Mouse (Mus musculus) urinary bladder, adult 18-20 months (tissue): Measurements from ENCODE around the gene Atp11a.

Experiments
- DNase-seq, 2 experiments: peaks; one replicate each; pipeline ENCODE4 v3.0.0; 2022; ENCODE audit warnings: low spot score in 2 of 2, mixed read lengths in 2 of 2

Atp11a gene

GRCm38 (mm10) chr8:12772319-12772718 lies 15.5 kb downstream of the Atp11a start:
- no peak for DNase-seq

DNA sequence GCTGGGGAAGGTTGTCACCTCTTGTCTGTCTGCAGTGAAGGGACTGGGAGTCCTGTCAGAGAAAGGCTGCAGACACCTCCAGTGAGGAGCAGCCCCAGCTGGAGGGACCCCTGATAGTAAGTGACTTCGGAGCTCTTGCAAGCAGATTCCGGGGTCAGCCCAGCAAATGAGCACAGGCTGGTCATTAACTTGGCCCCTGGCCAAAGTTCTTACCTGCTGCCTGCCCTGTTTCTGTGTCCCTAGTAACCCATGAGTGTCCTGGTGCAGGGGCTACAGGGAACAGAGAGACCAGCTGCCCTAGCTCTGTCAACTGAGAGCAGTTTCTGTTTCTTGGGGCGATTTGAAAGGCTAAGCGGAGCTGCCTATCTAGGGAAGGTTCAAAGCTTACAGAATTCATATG lies 17.1 kb downstream of the Atp11a start:
- no peak for DNase-seq

DNA sequence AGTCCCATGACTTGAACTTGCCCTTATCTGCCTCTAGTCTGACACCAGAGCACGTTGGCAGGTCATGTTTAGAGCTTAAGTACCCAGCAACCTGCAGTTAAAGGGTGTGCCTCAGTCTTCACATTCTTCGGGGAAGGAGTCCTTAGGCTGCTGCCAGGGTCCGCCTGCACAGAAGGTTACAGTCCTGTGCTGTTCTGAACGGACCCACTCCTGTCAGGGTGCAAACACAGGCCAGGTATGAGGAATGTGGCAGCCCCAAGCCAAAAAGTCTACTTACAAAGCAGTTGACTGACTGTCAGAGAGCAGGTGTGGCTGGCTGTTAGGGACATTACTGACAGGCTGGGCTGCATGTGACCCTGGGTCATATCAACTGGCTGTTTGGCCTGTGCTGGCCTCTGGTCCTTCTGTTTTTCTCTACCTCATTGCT lies 18.1 kb downstream of the Atp11a start:
- DNase-seq, result no peak

- no peak for DNase-seq
Observed at GRCm38 (mm10) chr8:12775302-12775975, 18.6 kb downstream of the Atp11a start.

- DNase-seq, result no peak
Observed at GRCm38 (mm10) chr8:12776166-12776565, 19.4 kb downstream of the Atp11a start.

GRCm38 (mm10) chr8:12777171-12777570 lies 20.4 kb downstream of the Atp11a start:
- DNase-seq, result no peak

GRCm38 (mm10) chr8:12779541-12779940 lies 22.7 kb downstream of the Atp11a start:
- DNase-seq, result peak in 1 of 2 experiments; percentile 76

- no peak for DNase-seq
Observed at GRCm38 (mm10) chr8:12785508-12785907, 28.7 kb downstream of the Atp11a start.

DNA sequence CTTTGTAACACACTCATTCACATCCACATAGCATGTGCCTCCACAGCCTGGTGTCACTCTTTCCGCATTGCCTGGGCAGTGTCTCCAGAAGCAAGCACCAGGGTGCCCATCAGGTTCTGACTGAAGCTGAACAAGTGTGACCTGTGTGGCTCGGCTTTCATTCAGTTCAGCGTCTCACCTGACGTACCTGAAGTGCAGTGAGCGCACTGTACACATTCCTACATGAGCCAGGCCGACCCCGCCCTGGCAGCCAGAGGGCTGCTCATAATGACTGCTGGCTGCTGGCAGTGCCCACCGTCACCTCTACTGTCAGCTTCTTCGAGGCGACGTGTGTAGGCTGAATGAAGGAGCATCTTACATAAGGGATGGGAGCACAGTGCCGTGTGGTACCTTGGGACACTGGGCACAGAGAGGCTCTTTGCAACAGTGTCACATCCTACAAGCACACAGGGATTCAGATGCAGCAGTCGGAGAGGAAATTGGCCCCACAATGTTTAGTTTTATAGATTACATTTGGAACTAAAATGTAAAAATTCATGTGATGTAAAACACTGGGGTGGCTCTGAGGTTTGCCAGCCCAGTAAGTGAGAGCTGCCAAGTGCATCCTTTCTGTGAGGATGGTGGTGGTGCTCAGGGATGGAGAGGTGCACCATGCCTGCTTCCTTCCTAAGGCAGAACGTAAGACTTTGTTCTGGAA lies 29.6 kb downstream of the Atp11a start:
- DNase-seq, result no peak

DNA sequence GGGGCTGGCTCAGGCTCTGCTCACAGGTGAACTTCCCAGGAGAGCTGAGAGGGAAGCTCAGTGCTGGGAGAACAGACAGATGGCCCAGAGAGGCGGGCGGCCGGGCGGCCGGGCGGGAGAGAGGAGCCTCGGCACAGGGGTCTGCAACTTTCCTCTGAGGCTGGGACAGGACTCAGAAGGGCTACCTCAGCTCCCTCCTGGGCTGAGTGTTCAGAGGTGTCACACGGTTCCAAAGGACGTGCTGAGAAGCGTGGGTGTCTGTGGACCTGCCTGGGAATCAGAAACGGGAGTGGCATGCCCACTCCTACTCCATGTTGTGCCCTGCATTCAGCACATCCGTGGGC lies 30.1 kb downstream of the Atp11a start:
- DNase-seq, result no peak

DNA sequence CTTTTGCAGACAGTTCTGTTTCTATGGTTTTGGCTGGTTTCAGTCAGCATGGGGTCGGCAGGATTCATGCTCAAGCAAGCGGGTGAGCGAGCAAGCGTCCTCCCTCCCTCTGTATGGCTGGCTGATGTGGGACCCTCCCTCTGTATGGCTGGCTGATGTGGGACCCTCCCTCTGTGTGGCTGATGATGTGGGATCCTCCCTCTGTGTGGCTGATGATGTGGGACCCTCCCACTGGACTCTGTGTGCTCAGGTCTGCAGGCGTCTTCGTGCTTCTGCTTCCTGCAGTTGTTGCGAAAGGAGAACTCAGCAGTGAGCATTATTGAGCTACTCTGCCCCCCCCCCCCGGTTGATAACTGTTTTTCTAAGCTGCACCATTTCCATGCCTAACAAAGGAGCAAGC lies 30.6 kb downstream of the Atp11a start:
- DNase-seq, result no peak

GRCm38 (mm10) chr8:12788695-12789094 lies 31.9 kb downstream of the Atp11a start:
- DNase-seq, result no peak

- no peak for DNase-seq
Observed at GRCm38 (mm10) chr8:12795011-12795671, 38.3 kb downstream of the Atp11a start.

GRCm38 (mm10) chr8:12799099-12799498 lies 42.3 kb downstream of the Atp11a start:
- no peak for DNase-seq

DNA sequence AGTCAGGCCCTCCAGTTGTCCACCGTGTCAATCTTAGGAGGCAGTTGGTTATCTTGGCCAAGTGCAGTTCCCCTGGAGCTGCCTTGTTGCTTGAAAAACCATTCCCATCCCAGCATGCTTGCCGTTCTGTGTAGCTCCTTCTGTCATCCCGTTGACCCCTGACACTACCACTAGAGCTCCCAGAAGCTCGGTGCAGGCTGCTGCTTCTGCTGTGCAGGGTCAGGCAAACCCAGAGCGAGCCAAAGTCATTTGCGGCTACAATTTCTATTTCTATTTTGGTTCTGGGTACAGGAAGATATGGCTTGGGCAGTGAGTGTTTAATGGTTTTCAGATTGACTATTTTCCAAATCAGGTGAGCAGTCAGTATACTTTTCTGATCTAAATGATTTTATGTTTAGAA lies 43.0 kb downstream of the Atp11a start:
- DNase-seq, result no peak

GRCm38 (mm10) chr8:12800246-12800645 lies 43.4 kb downstream of the Atp11a start:
- no peak for DNase-seq

DNA sequence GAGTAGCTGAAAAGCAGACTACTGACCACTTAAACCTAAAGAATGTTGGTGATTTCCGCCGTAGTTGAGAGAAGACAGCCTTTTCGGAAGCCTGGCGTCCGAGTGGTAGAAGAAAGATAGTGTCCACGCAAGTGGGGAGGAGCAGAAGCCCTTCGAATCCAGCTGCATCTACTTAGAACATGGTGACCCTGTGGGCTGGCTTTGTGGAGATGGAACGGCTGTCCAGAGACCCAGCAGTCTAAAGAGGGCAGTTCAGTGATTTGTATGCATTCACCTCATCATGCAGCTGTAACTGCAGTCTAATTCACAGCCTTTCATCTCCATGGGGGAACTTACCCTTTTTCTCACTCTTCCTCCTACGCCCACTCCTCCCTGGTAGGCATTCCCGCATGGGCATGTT lies 44.8 kb downstream of the Atp11a start:
- DNase-seq, result no peak

GRCm38 (mm10) chr8:12803121-12803520 lies 46.3 kb downstream of the Atp11a start:
- DNase-seq, result no peak

DNA sequence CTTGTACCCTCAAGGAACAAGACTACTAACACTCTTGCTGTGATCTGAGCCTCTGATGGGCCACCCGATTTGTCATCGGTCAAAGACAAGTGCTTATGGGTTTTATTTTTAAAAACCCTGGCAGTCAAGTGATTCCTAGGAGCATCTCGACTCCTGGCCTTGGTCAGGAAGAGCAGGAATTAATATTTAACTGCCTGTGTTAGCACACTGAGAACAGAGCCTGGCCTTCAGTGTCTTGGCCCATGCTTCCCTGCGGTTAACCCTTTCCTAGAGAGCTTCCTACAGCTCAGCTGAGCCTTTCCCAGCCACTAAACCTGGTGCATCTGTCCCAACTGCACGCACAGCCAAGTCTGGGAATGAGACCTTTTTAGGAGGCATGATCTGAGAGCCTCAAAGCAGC lies 48.1 kb downstream of the Atp11a start:
- DNase-seq, result no peak

DNA sequence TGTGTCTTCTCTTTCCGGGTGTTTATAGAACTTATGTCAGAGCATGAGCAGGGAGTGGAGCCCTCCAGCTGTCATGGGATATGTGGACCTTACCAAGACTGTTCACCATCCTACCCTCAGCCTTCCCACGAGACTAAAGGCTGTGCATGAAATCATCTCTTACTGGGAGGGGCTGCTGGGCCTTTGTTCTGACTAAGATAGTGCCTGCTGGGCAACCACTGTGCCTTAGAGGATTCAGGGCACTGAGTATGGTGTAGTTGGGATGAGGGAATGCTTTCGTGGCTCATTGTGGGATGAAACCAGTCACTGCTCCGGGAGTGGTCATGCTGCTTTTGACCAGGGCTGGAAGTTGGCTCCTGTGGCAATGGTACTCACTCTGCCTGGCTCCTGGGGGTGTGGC lies 48.8 kb downstream of the Atp11a start:
- DNase-seq, result no peak

- no peak for DNase-seq
Observed at GRCm38 (mm10) chr8:12808018-12808417, 51.2 kb downstream of the Atp11a start.

DNA sequence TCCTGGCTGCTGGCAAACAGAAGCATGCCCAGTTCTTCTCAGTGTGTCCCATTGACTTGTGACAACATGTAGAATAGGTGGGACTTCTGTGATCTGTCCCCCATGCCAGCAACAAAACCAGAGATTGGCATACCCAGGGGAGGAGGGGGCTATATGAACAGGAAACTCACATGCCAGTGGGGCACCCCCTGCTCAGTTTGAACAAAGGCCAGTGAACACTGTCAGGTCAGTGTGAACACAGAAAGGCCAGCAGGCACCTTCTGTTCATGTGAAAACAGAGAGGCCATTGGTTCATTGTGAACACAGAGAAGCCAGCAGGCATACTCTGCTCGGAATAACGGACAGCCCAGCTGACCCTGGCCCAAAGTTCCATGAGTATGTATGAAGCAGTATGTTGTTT lies 52.7 kb downstream of the Atp11a start:
- no peak for DNase-seq

DNA sequence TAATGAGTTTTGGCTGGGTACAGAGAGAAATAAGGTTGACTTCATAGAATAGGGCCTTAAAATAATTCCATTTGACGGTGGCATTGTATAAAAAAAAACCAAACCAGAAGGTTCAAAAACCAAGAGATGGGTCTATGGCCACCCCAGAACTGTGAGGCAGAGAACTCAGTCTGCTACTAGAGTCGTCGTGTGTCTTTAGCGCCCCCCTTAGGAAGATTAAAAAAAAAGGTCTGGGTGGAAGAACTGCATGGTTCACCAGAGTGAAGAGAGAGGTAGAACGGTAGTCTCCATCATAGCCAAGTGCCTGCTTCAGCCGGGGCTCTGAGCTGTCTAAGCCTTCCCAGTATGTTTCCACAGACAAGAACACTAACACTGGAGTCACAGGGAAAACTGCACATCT lies 54.4 kb downstream of the Atp11a start:
- no peak for DNase-seq
